Mouse (Mus musculus) liver, embryonic 13.5 days (tissue): ENCODE measurements around the gene Shc4. TPM values are rescaled to one million over a fixed set of nuclear protein-coding genes. Genes with fewer than 3 reads are reported as not detected.

Source experiments
- ATAC-seq: fragments of 200-750 bp; cut with Nextera tagmentation; 2 replicates; pipeline ENCODE4 v1.8.0; 2017; ENCODE audit warnings: low read depth, mild to moderate bottlenecking, moderate number of reproducible peaks, moderate library complexity
- DNase-seq: peaks from one replicate; pipeline ENCODE4 v3.0.0; 2022
- H3K27ac ChIP-seq: fragments of 300-500 bp; sonication (generic); 2 replicates; pipeline ENCODE4 v1.5.1; 2015; ENCODE audit warnings: moderate library complexity, mild to moderate bottlenecking, inconsistent platforms
- H3K27me3 ChIP-seq: fragments of 300-500 bp; sonication (generic); 2 replicates; pipeline ENCODE4 v1.6.1; 2015; ENCODE audit warnings: mild to moderate bottlenecking, inconsistent platforms
- H3K36me3 ChIP-seq: fragments of 300-500 bp; sonication (generic); 2 replicates; pipeline ENCODE4 v1.6.1; 2015; ENCODE audit warnings: mild to moderate bottlenecking, inconsistent platforms
- H3K4me1 ChIP-seq: fragments of 300-500 bp; sonication (generic); replicated peaks from 2 replicates; pipeline ENCODE4 v1.6.1; 2015; ENCODE audit warnings: inconsistent platforms
- H3K4me2 ChIP-seq: fragments of 300-500 bp; sonication (generic); 2 replicates; pipeline ENCODE4 v1.6.1; 2015; ENCODE audit warnings: inconsistent platforms, mild to moderate bottlenecking, moderate library complexity
- H3K4me3 ChIP-seq: fragments of 300-500 bp; sonication (generic); replicated peaks from 2 replicates; pipeline ENCODE4 v1.5.1; 2015; ENCODE audit warnings: mild to moderate bottlenecking, inconsistent platforms
- H3K9ac ChIP-seq: fragments of 300-500 bp; sonication (generic); 2 replicates; pipeline ENCODE4 v1.6.1; 2015; ENCODE audit warnings: mild to moderate bottlenecking, inconsistent platforms
- H3K9me3 ChIP-seq: fragments of 300-500 bp; sonication (generic); replicated peaks from 2 replicates; pipeline ENCODE4 v1.6.1; 2016; ENCODE audit warnings: inconsistent platforms
- WGBS: fragments of 180-500 bp; shearing (Covaris S2); methylation state at CpG from one replicate; pipeline ENCODE4 v1.1.7; 2015; ENCODE audit not compliant: insufficient replicate concordance; 5-methylcytosine and 5-hydroxymethylcytosine counted together
- polyA plus RNA-seq: library from polyadenylated mRNA; unstranded; fragments of >200 nt; fragmentation: Nextera tagmentation; extraction: Ambion mirVana; gene quantifications from 2 replicates; pipeline ENCODE4 v1.2.1, GENCODE M21; 2015

Gene Shc4
- polyA plus RNA-seq, 1 experiment from 2014 or later: 0.73 TPM

- DNase-seq: no peak
Observed at GRCm38 (mm10) chr2:125662517-125662916, 61.4 kb downstream of the Shc4 start.

GRCm38 (mm10) chr2:125661156-125661555 lies 62.8 kb downstream of the Shc4 start:
- DNase-seq (no peak), ATAC-seq (no peak)
- Histone ChIP-seq H3K27me3 (no peaks in the 10 kb centered on the region), H3K9ac (no peak overlapping the region; the same call in 1 of the 2 replicates), H3K36me3 (no peaks in the 10 kb centered on the region), H3K4me1 (peaks cover 56% of the 10 kb centered on the region), H3K27ac (no peak overlapping the region), H3K4me2 (peak overlapping the region; percentile 48; the same call in 1 of the 2 replicates), H3K4me3 (no peak overlapping the region), H3K9me3 (no peaks in the 10 kb centered on the region)
- WGBS: 68% methylated on average over 4 of the region's 4 CpGs

More at GRCm38 (mm10) chr2:125662517-125662916, 61.4 kb downstream of the Shc4 start:
- WGBS: 42% methylated on average over 3 of the region's 3 CpGs
- Histone ChIP-seq H3K27ac (no peak overlapping the region), H3K4me1 (peaks cover 70% of the 10 kb centered on the region), H3K4me2 (no peak overlapping the region), H3K36me3 (no peaks in the 10 kb centered on the region), H3K4me3 (no peak overlapping the region), H3K9me3 (no peaks in the 10 kb centered on the region), H3K9ac (no peak overlapping the region), H3K27me3 (no peaks in the 10 kb centered on the region)
- ATAC-seq: no peak

- Histone ChIP-seq H3K36me3 (no peaks in the 10 kb centered on the region), H3K9me3 (no peaks in the 10 kb centered on the region), H3K4me1 (peaks cover 51% of the 10 kb centered on the region), H3K27me3 (no peaks in the 10 kb centered on the region), H3K27ac (no peak overlapping the region), H3K9ac (peak overlapping the region; percentile 40), H3K4me3 (peak overlapping the region; percentile 22), H3K4me2 (peak overlapping the region; percentile 48)
- DNase-seq: no peak
- no peak for ATAC-seq
- WGBS: 36% methylated on average over 20 of the region's 20 CpGs
Observed at GRCm38 (mm10) chr2:125660537-125661130, 63.3 kb downstream of the Shc4 start.

- Histone ChIP-seq H3K9me3 (no peaks in the 10 kb centered on the region), H3K4me1 (peaks cover 44% of the 10 kb centered on the region), H3K4me2 (peak overlapping the region; percentile 48), H3K36me3 (no peaks in the 10 kb centered on the region), H3K9ac (peak overlapping the region; percentile 40), H3K4me3 (peak overlapping the region; percentile 22), H3K27ac (no peak overlapping the region), H3K27me3 (no peaks in the 10 kb centered on the region)
- 13% methylated on average over 10 of the region's 10 CpGs for WGBS
- DNase-seq (peak; percentile 45), ATAC-seq (0 out of 2 replicates have a peak, but pooled peaks have one; percentile 34)
Observed at GRCm38 (mm10) chr2:125659823-125660536, 64.0 kb downstream of the Shc4 start.

GRCm38 (mm10) chr2:125655391-125655790 lies 68.6 kb downstream of the Shc4 start:
- H3K9ac ChIP-seq: no peak overlapping the region
- ATAC-seq (no peak), DNase-seq (no peak)
- no peak overlapping the region for H3K27ac ChIP-seq
- H3K36me3 ChIP-seq: no peaks in the 10 kb centered on the region
- H3K4me2 ChIP-seq: no peak overlapping the region
- H3K9me3 ChIP-seq: no peaks in the 10 kb centered on the region
- no peaks in the 10 kb centered on the region for H3K27me3 ChIP-seq
- no peak overlapping the region for H3K4me3 ChIP-seq
- peaks cover 3% of the 10 kb centered on the region for H3K4me1 ChIP-seq
- 75% methylated on average over 9 of the region's 9 CpGs for WGBS

- H3K9ac ChIP-seq: no peak overlapping the region
- H3K9me3 ChIP-seq: no peaks in the 10 kb centered on the region
- no peak overlapping the region for H3K27ac ChIP-seq
- H3K36me3 ChIP-seq: no peaks in the 10 kb centered on the region
- ATAC-seq (no peak), DNase-seq (no peak)
- H3K4me2 ChIP-seq: no peak overlapping the region
- H3K27me3 ChIP-seq: no peaks in the 10 kb centered on the region
- H3K4me1 ChIP-seq: no peaks in the 10 kb centered on the region
- H3K4me3 ChIP-seq: no peak overlapping the region
- WGBS: 73% methylated on average over 2 of the region's 2 CpGs
Observed at GRCm38 (mm10) chr2:125653286-125653685, 70.7 kb downstream of the Shc4 start.

GRCm38 (mm10) chr2:125651563-125651962 lies 72.4 kb downstream of the Shc4 start:
- Histone ChIP-seq H3K4me2 (no peak overlapping the region), H3K9ac (no peak overlapping the region), H3K4me3 (no peak overlapping the region), H3K27ac (no peak overlapping the region), H3K4me1 (no peaks in the 10 kb centered on the region), H3K9me3 (no peaks in the 10 kb centered on the region), H3K27me3 (no peaks in the 10 kb centered on the region), H3K36me3 (no peaks in the 10 kb centered on the region)
- no peak for ATAC-seq
- WGBS: 75% methylated on average over 8 of the region's 8 CpGs
- no peak for DNase-seq

GRCm38 (mm10) chr2:125650742-125651352 lies 73.1 kb downstream of the Shc4 start:
- ATAC-seq: no peak
- Histone ChIP-seq H3K9me3 (no peaks in the 10 kb centered on the region), H3K27me3 (no peaks in the 10 kb centered on the region), H3K4me3 (no peak overlapping the region), H3K27ac (no peak overlapping the region), H3K4me2 (no peak overlapping the region), H3K36me3 (no peaks in the 10 kb centered on the region), H3K4me1 (no peaks in the 10 kb centered on the region), H3K9ac (no peak overlapping the region)
- WGBS: 81% methylated on average over 14 of the region's 14 CpGs
- DNase-seq: no peak

GRCm38 (mm10) chr2:125650038-125650437 lies 73.9 kb downstream of the Shc4 start:
- Histone ChIP-seq H3K27me3 (no peaks in the 10 kb centered on the region), H3K4me3 (no peak overlapping the region), H3K4me1 (no peaks in the 10 kb centered on the region), H3K4me2 (no peak overlapping the region), H3K36me3 (no peaks in the 10 kb centered on the region), H3K27ac (no peak overlapping the region), H3K9me3 (no peaks in the 10 kb centered on the region), H3K9ac (no peak overlapping the region)
- ATAC-seq (no peak), DNase-seq (no peak)
- WGBS: 70% methylated on average over 5 of the region's 5 CpGs

- ATAC-seq: no peak
- no peaks in the 10 kb centered on the region for H3K4me1 ChIP-seq
- no peaks in the 10 kb centered on the region for H3K36me3 ChIP-seq
- H3K27ac ChIP-seq: no peak overlapping the region
- no peak overlapping the region for H3K4me2 ChIP-seq
- no peaks in the 10 kb centered on the region for H3K27me3 ChIP-seq
- H3K9me3 ChIP-seq: no peaks in the 10 kb centered on the region
- no peak overlapping the region for H3K9ac ChIP-seq
- DNase-seq: no peak
- H3K4me3 ChIP-seq: no peak overlapping the region
- WGBS: 75% methylated on average over 6 of the region's 6 CpGs
Observed at GRCm38 (mm10) chr2:125644912-125645311, 79.0 kb downstream of the Shc4 start.

- no peaks in the 10 kb centered on the region for H3K4me1 ChIP-seq
- 69% methylated on average over 7 of the region's 7 CpGs for WGBS
- no peak overlapping the region for H3K27ac ChIP-seq
- no peak overlapping the region for H3K4me3 ChIP-seq
- H3K36me3 ChIP-seq: no peaks in the 10 kb centered on the region
- no peak overlapping the region for H3K4me2 ChIP-seq
- DNase-seq: no peak
- H3K9ac ChIP-seq: no peak overlapping the region
- ATAC-seq: no peak
- no peaks in the 10 kb centered on the region for H3K9me3 ChIP-seq
- H3K27me3 ChIP-seq: no peaks in the 10 kb centered on the region
Observed at GRCm38 (mm10) chr2:125637331-125637730, 86.6 kb downstream of the Shc4 start.
